Mouse (Mus musculus): ENCODE data around the gene Kti12. TPM values are rescaled to one million over a fixed set of nuclear protein-coding genes. Genes with fewer than 3 reads are reported as not detected.

Kti12 gene
- 90.6 and 164 TPM in 2 replicates for polyA plus RNA-seq (2012; ENCODE audit: low replicate concordance)

DNA sequence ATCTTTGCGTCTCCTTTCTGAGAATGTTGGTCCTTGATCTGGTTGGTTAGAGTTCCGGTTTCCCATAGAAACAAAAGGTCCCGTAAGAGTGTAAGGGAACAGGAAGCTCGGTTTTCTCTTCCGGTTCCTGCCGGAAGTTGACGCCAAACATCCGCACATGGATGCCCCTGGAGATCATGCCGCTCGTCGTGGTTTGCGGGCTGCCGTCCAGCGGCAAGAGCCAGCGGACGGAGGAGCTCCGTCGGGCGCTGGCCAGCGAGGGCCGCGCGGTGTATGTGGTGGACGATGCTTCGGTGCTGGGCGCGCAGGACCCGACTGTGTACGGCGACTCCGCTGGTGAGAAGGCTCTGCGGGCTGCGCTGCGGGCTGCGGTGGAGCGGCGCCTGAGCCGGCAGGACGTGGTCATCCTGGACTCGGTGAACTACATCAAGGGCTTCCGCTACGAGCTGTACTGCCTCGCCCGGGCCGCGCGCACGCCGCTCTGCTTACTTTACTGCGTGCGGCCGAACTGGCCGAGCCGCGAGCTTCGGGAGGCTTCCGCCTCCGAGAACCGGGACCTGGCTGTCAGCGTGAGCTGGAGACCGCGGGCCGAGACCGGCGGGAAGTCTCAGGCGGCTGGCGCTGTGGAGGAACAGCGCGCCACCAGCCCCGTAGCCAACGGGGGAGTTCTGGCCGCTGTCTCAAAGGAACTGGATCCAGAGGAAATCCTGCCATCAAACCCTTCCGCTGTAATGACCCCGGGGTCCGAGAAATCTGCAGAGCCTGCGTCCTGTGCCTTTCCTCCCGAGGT lies at the start of gene Kti12:
Kti12 (plus strand) TSS at position 71 of the 790 bp plus-strand sequence.

DNA sequence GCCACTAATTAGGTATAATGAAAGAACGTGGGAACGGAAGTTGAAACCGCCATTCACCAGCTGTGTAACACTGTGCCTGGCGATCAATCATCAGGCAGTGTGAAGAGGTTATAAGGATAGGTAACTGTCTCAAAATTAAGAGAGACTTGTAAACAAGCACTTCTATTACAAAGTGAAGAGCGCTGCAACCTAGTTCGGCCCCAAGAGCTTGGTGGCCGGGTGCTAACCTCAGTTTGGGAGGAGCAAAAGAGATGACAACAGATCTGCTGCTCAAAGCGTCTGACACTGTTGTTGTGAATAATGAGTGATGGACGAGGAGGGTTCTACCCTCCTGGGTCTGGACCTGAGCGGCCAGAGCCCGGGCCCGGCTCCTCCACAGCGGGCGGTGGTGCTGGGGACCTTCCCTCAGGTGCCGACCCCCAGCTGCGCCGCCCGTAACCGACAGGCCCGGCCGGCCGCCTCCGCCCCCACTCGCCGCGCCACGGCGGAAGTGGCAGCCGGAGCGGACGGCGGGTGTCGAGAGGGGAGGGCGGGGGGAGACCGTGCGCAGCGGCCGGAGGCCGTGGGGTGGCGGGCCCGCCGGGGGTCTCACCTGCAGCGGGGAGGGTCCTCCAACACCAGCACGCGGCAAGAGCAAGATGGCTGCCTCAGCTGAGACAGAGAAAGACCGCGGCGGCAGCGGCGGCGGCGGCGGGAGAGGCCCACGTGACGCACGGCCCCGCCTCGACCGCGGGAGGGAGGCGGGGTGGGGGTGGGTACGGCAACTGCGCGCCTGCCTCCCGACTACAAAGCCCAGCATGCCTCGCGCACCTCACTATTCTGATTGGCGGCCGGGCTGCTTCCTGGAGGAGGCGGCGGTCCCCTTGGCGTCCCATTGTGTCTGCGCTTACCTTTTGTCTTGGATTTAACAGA lies 14.4 kb upstream of the Kti12 start, which contains the start of gene Btf3l4:
Btf3l4 (minus strand) TSS at position 699 of the 912 bp plus-strand sequence.

DNA sequence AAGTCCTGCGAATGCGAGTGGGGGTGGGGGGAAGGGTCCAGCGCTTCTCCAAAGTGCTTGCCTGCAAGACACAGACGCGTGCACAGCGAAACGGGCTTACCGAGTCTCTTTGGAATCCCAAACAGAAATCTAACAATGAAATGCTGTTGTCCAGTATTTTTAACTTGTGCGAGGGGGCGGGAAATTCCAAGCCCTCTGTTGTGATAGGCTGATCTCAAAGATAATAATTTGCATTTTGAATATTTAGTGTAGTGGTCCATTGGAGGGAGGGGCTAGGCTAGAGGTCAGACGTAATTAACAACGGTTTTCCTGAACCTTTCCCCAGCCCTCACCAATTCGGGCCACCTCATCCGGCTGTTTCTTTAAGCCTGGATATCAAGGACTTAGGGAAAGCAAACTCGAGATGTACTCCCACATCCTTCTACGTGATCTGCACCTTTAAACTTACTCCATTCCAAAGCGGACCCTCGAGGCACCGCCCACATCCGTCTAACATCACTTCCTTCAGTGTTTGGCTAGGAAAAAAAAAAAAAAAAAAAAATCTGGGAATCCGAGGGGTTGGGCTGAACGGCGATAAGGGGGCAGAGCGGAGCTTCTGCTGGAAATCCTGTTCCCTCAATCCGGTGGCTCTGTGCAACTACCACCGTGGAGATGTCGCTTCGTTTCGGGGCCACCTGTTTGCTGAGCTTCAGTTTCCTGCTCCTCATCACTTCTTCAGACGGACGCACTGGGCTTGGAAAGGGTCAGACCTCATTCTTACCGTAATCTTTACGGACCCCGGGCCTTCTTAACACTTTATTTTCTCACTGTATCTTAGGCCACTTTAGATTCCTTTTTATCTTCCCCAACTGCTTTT lies 13.2 kb upstream of the Kti12 start, which contains the start of gene Txndc12:
Txndc12 (plus strand) TSS at position 487 of the 856 bp plus-strand sequence.

DNA sequence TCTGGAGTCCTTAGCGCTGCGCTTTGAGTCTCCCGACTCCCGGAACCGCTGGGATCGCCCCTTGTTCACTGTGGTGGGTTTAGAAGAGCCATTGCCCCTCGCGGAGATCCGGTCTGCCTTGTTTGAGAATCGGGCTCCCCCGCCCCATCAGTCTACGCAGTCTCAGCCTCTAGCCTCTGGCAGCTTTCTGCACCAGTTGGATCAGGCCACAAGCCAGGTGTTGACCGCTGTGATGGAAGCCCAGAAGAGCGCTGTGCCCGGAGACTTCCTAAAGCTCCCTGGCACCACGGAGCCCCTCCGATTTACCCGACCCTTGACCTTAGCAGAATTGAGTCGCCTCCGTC lies 892 bp downstream of the Kti12 start, which contains the start of gene A730015C16Rik:
A730015C16Rik (minus strand) TSS at position 115 of the 344 bp plus-strand sequence.

DNA sequence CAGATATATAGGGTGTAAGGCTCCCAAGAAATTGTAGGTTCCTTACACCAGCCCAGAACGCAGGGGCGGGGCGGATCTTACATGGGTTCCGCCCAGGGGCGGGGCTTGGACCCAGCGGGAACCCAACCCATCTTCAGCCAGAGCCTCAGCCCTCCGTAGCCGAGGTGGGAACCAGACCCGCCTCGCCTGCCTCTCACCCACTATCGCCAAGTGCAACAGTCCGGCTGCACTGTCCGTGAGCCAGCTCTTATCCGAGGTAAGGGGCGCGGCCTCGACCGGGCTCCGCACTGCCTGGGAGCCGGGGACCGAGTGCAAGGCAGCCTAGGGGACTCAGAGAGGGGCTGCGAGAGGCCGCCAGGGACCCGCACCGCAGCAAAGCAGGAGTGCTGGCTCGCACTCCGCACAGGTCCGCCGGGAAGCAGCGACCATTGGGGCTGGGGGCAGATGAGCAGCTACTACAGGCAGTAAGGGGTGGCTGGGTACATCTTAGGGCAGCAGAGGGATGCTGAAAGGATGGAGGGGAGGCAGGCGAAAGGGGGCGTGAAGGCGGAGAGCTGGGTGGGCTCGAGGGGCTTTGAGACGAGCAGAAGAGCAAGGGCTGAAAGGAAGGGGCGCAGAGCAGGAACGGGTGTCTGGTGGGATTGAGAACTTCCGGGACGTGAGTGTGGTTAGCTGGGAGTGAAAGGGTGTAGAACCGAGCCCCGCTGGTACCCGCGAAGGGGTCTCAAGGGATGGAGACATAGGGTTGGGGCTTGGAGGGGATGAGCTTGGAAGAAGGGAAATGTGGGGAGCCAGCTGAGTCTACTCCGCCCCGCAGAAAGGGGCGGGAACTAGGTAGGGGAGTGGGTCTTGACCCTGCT lies 31.6 kb downstream of the Kti12 start, which contains the start of gene Rab3b:
Rab3b (plus strand) TSS at position 101 of the 860 bp plus-strand sequence.

Other genes starting within 250 kb of the Kti12 start
- 45.8 and 47.7 TPM in 2 replicates for gene Cc2d1b, start 227.8 kb upstream of the Kti12 start, polyA plus RNA-seq (2012; ENCODE audit: low replicate concordance)
- gene 3110021N24Rik, start 128.1 kb upstream of the Kti12 start, polyA plus RNA-seq (2012; ENCODE audit: low replicate concordance) = not detected in 2 replicates
- gene Zfyve9, start 67.0 kb upstream of the Kti12 start, polyA plus RNA-seq (2012; ENCODE audit: low replicate concordance) = 0.11 and 0.33 TPM in 2 replicates
- 13.3 and 18.4 TPM in 2 replicates for gene Btf3l4, start 14.2 kb upstream of the Kti12 start, polyA plus RNA-seq (2012; ENCODE audit: low replicate concordance)
- gene Txndc12, start 13.2 kb upstream of the Kti12 start, polyA plus RNA-seq (2012; ENCODE audit: low replicate concordance) = 2.6 and 3.2 TPM in 2 replicates
- gene A730015C16Rik, start 834 bp downstream of the Kti12 start, polyA plus RNA-seq (2012; ENCODE audit: low replicate concordance) = not detected in 2 replicates
- gene Rab3b, start 31.3 kb downstream of the Kti12 start, polyA plus RNA-seq (2012; ENCODE audit: low replicate concordance) = 0.34 TPM in 1 of 2 replicates, not detected in the other
- 9.1 and 16.2 TPM in 2 replicates for gene Nrd1, start 152.9 kb downstream of the Kti12 start, polyA plus RNA-seq (2012; ENCODE audit: low replicate concordance)